Mouse (Mus musculus) splenic B cell, adult 2 months (primary cell): ENCODE measurements around the gene Tusc2.

Experiments
- DNase-seq: peaks from one replicate; pipeline ENCODE4 v3.0.0-alpha.2; 2011; ENCODE audit warnings: low read depth, low spot score
- H3K27me3 ChIP-seq: 2 replicates; pipeline ENCODE4 v1.6.1; 2012; ENCODE audit warnings: mild to moderate bottlenecking, low read length, moderate library complexity, mixed read lengths; ENCODE audit not compliant: control insufficient read depth, poor library complexity, insufficient read depth, severe bottlenecking
- H3K36me3 ChIP-seq: 2 replicates; pipeline ENCODE4 v1.6.1; 2012; ENCODE audit warnings: mild to moderate bottlenecking, low read length, moderate library complexity, mixed read lengths; ENCODE audit not compliant: control insufficient read depth, poor library complexity, insufficient read depth, severe bottlenecking

The Tusc2 gene

DNA sequence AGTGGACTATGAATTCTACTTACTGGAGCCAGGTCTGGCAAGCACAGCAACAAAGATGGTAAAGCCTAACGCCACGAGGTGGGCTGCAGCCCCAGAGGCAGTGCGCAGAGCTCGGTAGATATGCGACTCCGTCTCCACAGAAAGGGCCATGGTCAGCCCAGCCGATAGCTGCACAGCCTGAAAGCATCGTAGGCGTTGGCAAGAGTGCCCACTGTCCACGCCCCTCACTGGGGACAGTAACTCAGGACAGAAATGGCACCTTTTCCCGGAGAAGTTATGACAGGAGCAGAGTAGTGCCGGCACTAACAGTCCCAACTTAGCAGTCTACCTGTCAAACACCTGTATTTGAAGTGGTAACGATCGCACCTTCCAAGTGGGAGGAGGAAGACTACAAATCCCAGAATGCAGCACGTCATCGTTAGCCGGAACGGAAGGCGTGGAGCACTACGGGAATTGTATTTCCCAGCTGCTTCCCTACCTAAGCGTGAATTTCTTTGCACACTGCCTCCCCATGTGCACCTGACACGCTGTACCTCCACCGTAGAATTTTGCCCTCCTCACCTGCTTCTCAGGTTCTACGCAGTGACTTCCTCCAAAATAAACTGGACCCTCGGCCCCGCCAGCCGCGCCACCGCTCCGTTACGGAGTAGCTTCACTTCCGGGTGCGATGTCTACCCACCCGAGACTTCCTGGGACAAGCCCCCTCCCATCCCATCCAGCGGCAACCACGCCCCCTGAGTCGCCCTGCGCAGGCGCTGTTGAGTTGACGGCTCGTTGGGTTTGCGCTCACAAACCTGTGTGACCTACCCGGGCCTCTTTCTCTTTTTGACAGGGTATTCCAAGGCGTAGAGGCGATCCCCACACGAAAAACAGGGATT is 21.3 kb upstream of the Tusc2 start, which contains the start of the genes Cyb561d2 and Nprl2:
Gene Cyb561d2, minus strand, starts transcription at position 720 of the 878 bp plus-strand sequence.
Gene Nprl2, plus strand, starts transcription at position 753 of the 878 bp plus-strand sequence.
- Histone ChIP-seq H3K36me3 (peaks cover 10% of the 10 kb centered on the region), H3K27me3 (no peaks in the 10 kb centered on the region)
- peak; percentile 94 for DNase-seq

DNA sequence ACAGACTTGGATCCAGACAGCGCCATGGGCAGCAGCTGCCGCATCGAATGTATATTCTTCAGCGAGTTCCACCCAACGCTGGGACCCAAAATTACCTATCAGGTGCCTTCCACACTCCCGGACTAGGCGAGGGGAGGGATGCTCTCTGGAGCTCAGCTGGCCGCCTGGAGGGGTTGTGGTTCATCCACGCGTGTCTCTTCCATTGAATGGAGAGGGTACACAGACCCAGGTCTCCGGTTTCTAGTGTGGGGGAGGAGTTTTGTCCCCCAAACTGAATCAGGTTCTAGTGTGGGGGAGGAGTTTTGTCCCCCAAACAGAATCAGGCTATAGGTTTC is 20.7 kb upstream of the Tusc2 start:
- DNase-seq, result no peak
- no peaks in the 10 kb centered on the region for H3K27me3 ChIP-seq
- H3K36me3 ChIP-seq, result peaks cover 10% of the 10 kb centered on the region

DNA sequence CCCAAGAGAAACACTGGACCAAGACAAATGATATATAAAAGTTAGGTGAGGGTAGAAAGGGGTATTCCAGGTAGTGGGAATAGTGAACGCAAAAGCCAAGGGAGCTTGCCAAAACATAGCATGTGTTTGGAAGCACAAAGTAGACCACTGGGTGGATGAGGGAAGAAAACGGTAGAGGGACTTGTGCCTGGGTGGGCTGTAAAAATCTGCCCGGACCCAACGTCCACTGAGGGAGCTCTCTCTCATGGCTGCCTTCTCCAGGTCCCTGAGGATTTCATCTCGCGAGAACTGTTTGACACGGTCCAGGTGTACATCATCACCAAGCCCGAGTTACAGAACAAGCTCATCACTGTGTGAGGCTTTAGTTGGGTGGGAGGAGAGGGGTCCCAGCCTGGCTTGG is 20.3 kb upstream of the Tusc2 start:
- peaks cover 10% of the 10 kb centered on the region for H3K36me3 ChIP-seq
- no peak for DNase-seq
- no peaks in the 10 kb centered on the region for H3K27me3 ChIP-seq

DNA sequence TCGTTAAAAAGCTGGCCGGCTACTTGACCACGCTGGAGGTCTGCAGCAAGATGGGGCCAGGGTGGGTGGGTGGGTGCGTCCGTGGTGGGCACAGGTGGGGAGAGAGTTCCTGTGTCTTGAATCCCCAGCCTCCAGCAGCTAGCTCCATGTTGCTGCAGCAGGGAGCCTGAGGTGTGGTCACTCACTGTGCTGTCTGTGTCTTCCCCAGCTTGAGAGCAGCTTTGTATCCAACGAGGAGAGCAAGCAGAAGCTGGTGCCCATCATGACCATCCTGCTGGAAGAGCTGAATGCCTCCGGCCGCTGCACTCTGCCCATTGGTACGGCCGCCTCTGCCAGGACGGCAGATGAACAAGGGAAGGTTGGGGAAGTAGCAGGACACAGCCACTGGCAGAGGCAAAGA is 19.8 kb upstream of the Tusc2 start:
- no peak for DNase-seq
- H3K36me3 ChIP-seq, result peaks cover 7% of the 10 kb centered on the region

DNA sequence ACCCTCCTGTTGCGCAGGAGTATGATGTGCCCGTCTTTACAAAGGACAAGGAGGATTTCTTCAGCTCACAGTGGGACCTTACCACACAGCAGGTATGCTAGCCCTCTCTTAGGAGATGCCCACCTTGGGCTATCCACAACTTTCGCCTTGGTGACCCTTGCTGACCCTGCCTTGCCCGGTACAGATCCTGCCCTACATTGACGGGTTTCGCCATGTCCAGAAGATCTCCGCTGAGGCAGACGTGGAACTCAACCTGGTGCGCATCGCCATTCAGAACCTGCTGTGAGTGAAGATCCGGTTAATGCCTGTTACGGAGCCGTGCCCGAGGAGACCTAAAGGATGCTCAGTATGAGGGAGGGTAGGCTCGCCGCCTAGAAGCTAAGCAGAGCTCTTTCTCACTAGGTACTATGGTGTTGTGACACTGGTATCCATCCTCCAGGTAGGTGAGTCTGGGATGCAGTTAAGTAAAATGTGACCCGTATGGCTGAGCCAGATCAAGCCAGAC is 18.8 kb upstream of the Tusc2 start:
- H3K36me3 ChIP-seq, result peaks cover 4% of the 10 kb centered on the region; the same call in 1 of the 2 replicates
- DNase-seq, result no peak
- no peaks in the 10 kb centered on the region for H3K27me3 ChIP-seq

More for the DNA sequence above, 19.8 kb upstream of the Tusc2 start:
- no peaks in the 10 kb centered on the region for H3K27me3 ChIP-seq

DNA sequence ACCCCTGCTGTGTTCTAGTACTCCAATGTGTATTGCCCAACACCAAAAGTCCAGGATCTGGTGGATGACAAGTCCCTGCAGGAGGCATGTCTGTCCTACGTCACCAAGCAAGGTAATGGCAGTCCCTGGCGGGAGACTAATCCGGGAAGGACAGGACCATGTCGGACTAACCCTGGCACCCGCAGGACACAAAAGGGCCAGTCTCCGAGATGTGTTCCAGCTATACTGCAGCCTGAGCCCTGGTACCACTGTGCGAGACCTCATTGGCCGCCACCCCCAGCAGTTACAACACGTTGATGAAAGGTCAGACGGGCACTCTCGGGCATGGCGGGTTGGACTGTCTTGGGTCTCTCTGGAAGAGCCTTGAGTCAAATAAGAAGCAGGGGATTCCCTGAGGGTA is 18.3 kb upstream of the Tusc2 start:
- Histone ChIP-seq H3K36me3 (peaks cover 4% of the 10 kb centered on the region; the same call in 1 of the 2 replicates), H3K27me3 (no peaks in the 10 kb centered on the region)
- DNase-seq, result no peak

DNA sequence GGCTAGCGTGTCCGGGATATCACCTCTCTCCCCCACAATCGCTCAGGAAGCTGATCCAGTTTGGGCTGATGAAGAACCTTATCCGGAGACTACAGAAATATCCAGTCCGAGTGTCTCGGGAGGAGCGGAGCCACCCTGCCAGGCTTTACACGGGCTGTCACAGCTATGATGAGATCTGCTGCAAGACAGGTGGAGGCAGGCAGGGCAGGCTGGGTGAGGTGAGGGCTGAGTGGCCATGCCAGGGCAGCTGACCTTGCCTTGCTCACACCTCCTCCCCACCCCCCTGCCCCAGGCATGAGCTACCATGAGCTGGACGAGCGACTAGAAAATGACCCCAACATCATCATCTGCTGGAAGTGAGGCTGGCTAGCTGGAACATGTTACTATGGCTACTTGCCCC is 17.9 kb upstream of the Tusc2 start:
- H3K27me3 ChIP-seq, result no peaks in the 10 kb centered on the region
- H3K36me3 ChIP-seq, result peaks cover 4% of the 10 kb centered on the region; the same call in 1 of the 2 replicates
- DNase-seq, result no peak

DNA sequence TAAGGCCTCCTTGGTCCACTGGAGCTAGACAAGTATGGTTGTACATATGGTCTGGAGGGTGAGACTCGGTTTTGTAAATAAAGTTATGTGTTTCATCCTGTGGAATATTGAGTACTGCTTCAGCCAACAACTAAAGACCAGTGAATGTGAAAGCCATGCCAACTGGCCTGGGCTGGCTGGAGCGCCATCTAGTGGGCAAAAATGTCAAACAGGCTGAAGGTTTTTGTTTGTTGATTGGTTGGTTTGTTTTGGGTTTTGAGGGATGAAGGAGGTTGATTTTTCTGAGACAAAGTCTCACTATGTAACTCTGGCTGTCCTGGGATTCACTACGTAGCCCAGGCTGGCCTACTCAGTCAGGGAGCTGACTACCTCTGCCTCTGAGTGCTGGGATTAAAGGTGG is 17.5 kb upstream of the Tusc2 start:
- Histone ChIP-seq H3K27me3 (no peaks in the 10 kb centered on the region), H3K36me3 (peaks cover 4% of the 10 kb centered on the region; the same call in 1 of the 2 replicates)
- peak; percentile 85 for DNase-seq

DNA sequence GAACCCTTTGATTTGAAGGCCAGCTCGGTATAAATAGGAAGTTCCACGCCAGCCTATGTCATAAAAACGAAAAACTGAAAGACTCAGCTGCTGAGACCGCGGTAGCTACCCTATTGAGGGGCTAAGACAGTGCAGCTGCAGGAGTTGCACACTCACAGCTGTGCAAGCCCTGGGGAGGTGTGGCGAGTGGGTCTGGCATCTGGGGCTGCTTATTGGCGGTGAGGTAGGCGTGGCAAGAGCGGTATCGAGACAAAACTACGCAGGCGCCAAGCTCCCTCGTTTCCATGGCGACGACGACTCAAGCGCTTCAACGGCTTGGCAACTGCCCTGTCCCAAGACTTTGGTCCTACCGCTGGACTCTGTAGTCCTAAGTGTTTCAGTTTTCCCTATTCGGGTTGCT is 16.0 kb upstream of the Tusc2 start, which contains the start of gene Zmynd10:
Gene Zmynd10, plus strand, starts transcription at position 273 of the 400 bp plus-strand sequence.
- Histone ChIP-seq H3K36me3 (peaks cover 4% of the 10 kb centered on the region; the same call in 1 of the 2 replicates), H3K27me3 (no peaks in the 10 kb centered on the region)
- DNase-seq, result peak; percentile 90

DNA sequence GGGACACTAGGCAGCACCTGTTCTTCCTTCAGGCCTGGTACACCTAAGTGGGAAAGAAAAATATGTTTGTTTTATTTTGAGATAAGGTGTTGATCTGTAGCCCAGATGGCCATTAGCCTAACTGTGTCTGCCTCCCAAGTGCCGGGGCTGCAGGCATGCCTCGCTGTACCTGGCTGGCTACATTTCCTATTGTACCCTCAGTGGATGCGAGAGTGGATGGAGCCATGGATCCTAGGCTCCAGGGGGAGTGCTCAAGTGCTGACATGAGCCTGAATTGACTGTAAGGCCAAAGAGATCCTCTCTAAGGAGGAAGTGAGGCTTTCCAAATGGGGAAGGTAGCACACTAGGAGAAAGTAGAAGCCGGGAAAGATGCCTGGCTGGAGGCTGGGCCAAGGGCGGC is 15.1 kb upstream of the Tusc2 start:
- no peaks in the 10 kb centered on the region for H3K27me3 ChIP-seq
- peaks cover 4% of the 10 kb centered on the region; the same call in 1 of the 2 replicates for H3K36me3 ChIP-seq
- DNase-seq, result no peak

DNA sequence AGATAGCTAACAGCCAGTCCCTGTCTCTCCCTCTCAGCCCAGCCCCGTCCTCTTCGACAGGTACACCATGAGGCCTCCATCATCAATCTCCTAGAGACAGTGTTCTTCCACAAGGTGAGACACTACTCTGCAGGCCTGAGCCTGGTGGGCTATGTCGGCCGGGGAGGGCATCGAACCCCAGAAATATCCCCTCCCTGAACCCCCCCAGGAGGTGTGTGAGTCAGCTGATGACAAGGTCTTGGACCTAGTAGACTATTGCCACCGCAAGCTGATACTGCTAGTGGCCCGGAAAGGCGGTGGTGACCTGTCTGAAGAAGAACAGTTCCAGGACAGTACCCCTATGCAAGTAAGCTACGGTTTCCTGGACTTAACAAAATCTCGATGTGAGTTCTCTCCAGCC is 14.2 kb upstream of the Tusc2 start:
- Histone ChIP-seq H3K36me3 (peaks cover 2% of the 10 kb centered on the region; the same call in 1 of the 2 replicates), H3K27me3 (no peaks in the 10 kb centered on the region)
- DNase-seq, result no peak

DNA sequence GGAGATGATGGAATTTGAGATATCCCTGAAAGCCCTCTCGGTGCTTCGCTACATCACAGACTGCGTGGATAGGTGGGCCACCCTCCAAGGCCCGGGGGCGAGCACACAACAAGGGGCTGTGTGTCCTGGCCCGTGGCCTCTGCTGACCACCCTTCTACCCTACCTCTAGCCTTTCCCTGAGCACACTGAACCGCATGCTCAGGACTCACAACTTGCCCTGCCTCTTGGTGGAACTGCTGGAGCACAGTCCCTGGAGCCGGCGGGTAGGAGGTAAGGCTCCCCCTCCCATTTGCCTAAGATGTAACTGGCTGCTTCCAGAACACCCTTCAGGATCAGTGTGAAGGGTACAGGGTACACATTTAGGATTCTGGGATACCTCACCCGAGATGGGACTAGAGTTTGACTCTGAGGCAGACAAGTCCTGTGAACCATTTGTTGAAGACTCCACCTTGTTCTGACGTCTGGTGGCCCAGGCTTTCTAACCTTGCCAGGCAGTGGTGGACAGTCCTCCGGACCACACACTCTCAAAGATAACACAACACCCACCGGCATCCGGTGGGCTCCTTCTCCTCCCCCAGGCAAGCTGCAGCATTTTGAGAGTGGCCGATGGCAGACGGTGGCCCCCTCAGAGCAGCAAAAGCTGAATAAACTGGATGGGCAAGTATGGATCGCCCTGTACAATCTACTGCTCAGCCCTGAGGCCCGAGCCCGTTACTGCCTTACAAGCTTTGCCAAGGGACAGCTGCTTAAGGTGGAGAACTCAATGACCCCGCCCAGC is 13.6 kb upstream of the Tusc2 start:
- no peak for DNase-seq
- H3K27me3 ChIP-seq, result no peaks in the 10 kb centered on the region
- peaks cover 2% of the 10 kb centered on the region; the same call in 1 of the 2 replicates for H3K36me3 ChIP-seq

DNA sequence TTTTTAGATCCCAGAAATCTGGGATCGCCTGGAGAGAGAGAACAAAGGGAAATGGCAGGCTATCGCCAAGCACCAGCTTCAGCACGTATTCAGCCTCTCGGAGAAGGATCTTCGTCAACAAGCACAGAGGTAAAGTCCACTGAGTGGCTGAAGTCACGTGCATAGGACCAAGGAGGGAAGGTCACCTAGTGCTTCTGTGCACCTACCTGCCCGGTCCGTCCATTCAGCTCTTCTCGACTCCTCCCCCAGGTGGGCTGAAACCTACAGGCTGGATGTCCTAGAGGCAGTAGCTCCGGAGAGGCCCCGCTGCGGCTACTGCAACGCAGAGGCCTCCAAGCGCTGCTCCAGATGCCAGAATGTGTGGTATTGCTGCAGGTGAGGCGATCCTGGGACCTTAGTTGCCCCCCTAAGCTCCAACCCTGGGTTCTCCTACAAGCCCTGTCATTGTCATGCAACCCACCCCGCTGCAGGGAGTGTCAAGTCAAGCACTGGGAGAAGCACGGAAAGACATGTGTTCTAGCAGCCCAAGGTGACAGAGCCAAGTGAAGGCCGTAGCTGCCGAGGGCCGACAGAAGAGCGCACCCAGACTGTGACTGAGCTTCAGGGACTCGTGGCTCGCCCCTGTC is 12.5 kb upstream of the Tusc2 start:
- Histone ChIP-seq H3K27me3 (no peaks in the 10 kb centered on the region), H3K36me3 (no peaks in the 10 kb centered on the region)
- DNase-seq, result no peak

DNA sequence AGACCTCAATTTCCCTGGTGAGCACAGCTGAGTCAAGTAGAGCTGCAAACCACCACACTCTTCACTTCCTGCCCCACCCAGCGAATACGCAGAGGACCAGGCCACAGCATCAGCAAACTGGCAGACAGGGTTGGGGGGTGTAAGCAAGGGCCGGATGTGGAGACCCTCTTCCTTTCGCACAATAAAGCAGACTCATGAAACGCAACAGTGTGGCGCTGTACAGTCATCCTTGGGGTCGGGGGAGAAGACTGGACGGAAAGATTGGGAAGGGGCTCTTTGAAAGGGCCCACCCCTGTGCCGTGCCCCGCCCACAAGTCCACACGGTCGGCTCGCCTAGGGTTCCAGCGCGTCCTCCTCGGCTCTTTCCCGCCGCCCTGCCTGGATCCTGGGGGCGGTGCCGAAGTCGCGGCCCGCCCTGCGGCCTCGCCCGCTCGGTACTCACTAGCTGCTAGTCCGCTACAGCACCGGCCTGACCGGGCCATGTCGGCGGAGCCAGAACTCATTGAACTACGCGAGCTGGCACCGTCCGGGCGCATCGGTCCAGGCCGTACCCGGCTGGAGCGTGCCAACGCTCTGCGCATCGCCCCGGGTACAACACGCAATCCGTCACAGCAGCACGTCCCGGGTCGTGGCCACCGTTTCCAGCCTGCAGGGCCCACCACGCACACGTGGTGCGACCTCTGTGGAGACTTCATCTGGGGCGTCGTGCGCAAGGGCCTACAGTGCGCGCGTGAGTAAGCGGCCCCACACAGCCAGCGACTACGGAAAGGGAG is 11.8 kb upstream of the Tusc2 start, which contains the start of gene Rassf1:
Gene Rassf1, plus strand, starts transcription at position 439 of the 773 bp plus-strand sequence.
- no peaks in the 10 kb centered on the region for H3K27me3 ChIP-seq
- peak; percentile 85 for DNase-seq

More for the DNA sequence above, 11.8 kb upstream of the Tusc2 start, which contains the start of gene Rassf1:
- no peaks in the 10 kb centered on the region for H3K36me3 ChIP-seq
